Mouse (Mus musculus) NIH3T3 (cell line): Measurements from ENCODE around the gene Mxi1.

Experiments
- DNase-seq: peaks from one replicate; pipeline ENCODE4 v3.0.0-alpha.2; 2012; ENCODE audit warnings: low read depth

The Mxi1 gene

DNA sequence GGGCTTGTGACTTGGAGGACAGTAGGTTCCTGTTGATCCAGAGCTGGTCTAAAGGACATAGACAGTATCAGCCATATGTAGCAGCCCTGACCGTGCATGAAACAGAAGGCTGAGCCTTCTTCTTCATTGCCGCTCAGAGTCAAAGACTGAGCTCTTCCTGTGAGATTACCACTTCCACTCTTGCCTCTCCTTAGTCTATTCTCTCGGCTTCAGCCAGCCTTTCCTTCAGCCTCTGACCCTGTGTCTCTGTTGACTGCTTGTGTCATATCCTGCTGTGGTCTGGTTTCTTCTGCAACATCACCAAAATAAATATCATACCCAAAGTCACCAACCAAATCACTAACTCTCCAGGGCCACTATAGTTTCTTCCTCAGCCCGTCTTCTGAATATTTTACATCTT is 88.9 kb downstream of the Mxi1 start:
- DNase-seq: no peak

DNA sequence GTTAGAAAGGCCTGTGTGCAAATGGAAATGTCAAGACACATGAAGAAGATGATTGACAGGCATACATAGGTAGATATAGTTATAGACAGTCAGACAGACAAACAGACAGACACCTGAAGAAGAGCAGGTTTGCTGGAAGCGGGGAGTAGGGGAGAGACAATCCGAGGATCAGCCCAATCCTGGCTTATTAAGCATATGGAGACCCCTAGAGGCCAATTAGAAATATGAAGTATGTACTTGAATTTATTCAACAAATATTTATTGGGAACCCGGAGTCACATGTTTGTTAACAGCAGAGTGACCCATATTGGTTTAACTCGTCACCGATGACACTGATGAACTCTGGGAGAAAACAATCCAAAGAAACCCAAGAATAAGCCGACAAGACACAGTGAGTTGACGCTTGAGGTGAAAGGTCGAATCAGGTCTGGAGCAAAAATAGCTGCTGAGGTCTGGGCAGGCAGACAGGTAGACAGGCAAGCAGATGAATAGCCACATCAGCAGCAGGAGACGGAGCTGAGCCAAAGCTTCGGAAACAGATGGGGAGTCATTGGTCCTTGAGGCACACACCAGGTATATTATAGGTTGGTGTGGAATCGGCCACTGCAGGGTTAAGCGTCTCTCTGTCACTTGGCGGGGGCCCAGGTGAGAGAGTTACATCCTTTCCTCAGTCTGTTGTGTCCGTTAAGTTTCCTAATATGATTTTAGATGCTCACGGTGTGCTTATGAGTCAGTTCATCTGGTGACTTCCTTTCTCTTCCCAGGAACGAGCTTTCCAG is 90.2 kb downstream of the Mxi1 start:
- no peak for DNase-seq

GRCm38 (mm10) chr19:53402741-53403432 is 92.6 kb downstream of the Mxi1 start:
- no peak for DNase-seq

GRCm38 (mm10) chr19:53404219-53404836 is 94.0 kb downstream of the Mxi1 start:
- DNase-seq: peak; percentile 96

- DNase-seq: no peak
These were observed 94.6 kb downstream of the Mxi1 start for GRCm38 (mm10) chr19:53404837-53405356.

- DNase-seq: peak; percentile 41
These were observed 95.5 kb downstream of the Mxi1 start for GRCm38 (mm10) chr19:53405810-53406209.

DNA sequence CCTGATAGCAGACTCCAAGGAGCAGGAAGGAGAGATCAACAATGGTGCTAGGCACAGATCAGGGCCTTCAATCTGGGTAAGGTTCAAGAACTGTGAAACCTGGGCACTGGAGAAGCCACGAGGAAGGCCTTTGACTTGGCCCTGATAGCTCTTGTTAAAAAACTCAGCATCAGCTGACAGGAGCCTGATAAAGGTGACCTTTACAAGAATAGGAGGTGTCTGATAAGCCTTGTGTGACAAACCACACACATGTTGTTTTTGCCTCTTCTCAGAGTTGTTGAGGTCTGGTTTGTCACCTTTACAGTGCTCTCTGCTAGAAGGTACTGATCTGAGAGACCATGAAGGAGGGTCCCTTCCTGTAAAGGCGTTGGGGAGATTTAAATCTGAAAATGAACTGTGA is 97.0 kb downstream of the Mxi1 start:
- DNase-seq: no peak

DNA sequence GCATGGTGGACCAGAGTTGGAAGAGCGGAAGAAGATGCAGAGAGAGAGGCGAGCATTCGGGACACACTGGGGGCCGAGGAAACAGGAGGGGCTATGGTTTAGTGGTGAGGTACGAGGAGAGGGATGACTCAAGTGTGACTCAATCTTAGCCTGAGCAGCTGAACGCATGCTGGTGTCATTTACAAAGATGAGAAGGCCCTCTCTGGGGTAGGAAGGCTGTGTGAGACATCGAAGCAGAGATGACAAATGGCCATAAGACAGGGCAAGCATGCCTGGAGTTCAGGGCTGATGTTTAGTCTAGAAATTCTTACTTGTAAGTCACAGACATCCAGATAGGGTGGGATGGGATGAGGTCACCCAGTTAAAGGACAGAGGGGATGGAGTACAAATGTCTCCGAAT is 98.1 kb downstream of the Mxi1 start:
- peak; percentile 72 for DNase-seq

- no peak for DNase-seq
These were observed 99.5 kb downstream of the Mxi1 start for GRCm38 (mm10) chr19:53409663-53410307.

DNA sequence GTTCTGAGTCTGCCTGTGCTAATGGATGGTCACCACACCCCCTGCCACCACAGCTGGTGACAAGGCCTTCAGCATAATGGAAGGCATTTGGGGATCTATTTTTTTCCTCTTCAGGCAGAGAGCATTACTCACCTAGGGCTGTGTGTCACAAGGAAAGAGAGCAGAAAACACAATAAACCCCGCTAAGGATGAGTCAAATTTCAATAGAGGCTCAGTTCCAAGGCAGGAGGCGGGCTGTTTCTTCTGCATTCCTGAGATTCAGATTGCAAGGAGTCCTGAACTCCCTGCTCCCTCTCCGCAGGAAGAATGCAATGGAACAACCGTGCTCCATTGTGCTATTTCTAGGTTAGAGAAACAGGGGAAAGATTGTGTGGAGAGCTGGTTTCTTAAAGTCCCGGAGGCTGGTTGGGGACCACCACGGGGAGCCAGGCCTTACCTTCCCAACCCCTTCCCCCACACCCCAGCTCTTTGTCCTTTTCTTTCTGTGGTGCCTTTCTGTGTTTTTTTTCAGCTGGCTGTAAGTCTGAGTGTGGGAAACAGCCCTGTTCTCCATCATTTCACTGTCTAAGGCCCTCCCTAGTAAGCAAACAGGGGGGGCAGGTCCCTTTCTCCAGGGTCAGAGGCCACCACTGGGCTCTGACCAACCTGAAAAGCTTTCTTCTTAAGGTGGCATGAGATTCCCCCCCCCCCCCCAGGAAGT is 102.0 kb downstream of the Mxi1 start:
- DNase-seq: peak; percentile 83

DNA sequence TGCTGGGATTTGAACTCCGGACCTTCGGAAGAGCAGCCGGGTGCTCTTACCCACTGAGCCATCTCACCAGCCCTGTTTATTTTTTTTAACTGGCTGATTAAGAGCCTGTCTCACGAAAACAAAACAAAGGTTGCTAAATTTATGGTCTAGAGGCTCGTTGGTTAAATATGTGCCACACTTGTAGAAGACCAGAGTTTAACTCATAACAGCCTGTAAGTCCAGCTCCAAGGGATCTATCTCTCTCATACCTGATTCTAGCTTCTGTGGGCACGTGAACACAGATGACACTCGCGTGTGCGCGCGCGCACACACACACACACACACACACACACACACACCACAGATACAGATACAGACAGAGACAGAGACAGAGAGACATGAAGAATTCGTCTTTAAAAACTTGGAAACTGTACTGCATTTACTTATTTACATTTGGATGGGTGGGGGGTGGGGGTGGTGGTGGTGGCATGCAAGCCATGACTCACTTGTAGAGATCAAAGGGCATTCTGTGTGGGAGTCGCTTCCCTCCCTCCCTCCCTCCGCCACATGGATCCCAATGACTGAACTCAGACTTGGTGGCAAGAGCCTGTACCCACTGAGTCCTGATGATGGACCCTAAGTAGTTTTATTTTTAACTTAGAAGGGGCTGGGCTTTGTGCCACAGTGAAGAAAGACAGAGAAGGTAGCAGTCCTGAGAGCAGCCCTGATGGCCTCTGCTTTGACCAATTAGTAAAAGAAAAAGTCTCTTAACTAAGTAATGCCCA is 103.5 kb downstream of the Mxi1 start:
- DNase-seq: peak; percentile 72

- no peak for DNase-seq
These were observed 104.3 kb downstream of the Mxi1 start for GRCm38 (mm10) chr19:53414650-53415049.

DNA sequence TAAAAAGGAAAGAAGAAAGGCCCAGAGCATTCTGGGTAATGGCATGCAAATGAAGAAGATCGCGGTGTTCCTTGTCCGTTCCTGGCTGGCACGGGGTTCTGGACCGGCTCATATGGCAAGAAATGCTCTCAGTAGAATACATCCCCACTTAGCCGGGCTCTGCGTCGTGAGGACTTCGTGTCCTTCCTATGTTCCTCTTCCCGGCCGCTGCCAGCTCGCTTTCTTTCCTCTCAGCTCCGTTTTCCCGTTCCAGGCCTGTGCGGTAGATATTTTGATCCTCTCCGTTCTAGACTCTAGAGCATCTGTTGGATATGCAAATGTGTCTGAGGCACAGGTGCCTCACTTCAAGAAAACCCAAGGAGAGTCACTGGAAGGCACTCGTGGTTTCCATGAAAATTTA is 104.9 kb downstream of the Mxi1 start:
- DNase-seq: no peak

GRCm38 (mm10) chr19:53419834-53420233 is 109.5 kb downstream of the Mxi1 start:
- DNase-seq: peak; percentile 95

- peak; percentile 93 for DNase-seq
These were observed 110.7 kb downstream of the Mxi1 start for GRCm38 (mm10) chr19:53420924-53421582.

DNA sequence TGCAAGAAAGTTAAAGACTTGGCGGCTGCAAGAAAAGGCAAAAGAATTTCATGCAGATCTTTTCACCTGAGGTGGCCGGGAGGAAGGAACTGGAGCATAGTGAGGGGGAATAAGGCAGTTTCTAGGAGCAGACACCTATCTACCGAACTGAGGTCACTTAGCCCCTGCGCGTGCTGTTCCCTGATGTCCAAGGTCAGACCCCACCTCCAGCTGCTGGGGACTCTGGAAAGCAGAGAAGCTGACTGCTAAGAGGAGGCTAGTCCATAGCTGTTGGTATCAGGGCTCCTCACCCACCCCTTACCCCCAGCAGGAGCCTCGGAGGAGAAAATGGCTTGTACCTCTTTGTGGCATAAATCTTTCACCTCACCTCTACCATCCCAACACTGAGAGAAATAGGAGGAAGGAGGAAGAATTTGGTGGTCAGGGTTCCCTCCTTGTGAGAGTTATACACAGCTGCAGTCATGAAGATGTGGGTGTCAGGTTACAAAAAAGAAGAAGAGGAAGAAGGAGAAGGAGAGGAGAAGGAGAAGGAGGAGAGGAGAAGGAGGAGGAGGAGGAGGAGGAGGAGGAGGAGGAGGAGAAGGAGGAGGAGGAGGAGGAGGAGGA is 111.4 kb downstream of the Mxi1 start:
- DNase-seq: no peak

GRCm38 (mm10) chr19:53422358-53423308 is 112.3 kb downstream of the Mxi1 start:
- DNase-seq: peak; percentile 37

- no peak for DNase-seq
These were observed 113.0 kb downstream of the Mxi1 start for GRCm38 (mm10) chr19:53423341-53423753.
